Mouse (Mus musculus): ENCODE results near the gene Cdkal1.

DNA sequence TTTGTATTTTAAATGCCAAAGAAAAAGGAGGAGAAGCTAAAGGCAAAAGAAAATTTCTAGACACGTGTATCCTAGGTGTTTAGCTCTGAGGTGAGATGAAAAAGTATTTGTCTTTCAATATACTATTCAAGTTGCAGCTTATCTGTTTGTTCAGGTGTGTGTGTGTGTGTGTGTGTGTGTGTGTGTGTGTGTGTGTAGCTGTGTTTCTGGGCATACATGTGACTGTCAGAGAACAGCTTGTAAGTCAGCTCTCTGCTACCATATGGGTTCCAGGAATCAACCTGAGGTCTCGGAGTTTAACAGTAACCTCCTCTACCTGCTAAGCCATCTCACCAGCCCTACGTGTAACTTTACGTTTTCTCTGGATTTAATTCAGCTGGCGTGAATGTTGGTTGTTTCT, 76.0 kb downstream of the Cdkal1 start:
- TF ChIP-seq CTCF (IDR thresholded peaks at IDR 0.05; ENCODE audit: extremely low read depth, insufficient read length, insufficient replicate concordance, low read depth, low read length), result no peak
- no peak for TF ChIP-seq POLR2A (IDR thresholded peaks at IDR 0.05; ENCODE audit: low read depth, low read length)

All from small intestine, adult 2 months (tissue).